Mouse (Mus musculus) heart, adult 2 months (tissue): ENCODE results near the gene Pnldc1.

Source experiments
- CTCF ChIP-seq: fragments of 200-600 bp; IDR thresholded peaks from 2 replicates; pipeline ENCODE4 v1.8.1; 2022; ENCODE audit warnings: antibody characterized with exemption, mild to moderate bottlenecking, moderate library complexity
- POLR2A ChIP-seq: fragments of 200-500 bp; IDR thresholded peaks from 2 replicates; pipeline ENCODE4 v1.6.1; 2011; ENCODE audit warnings: mild to moderate bottlenecking, low read depth, low read length, control low read depth; ENCODE audit not compliant: insufficient read depth

- TF ChIP-seq POLR2A: no peak
- TF ChIP-seq CTCF: no peak
Measured at GRCm38 (mm10) chr17:12909361-12910280, at the start of gene Pnldc1.
